Mouse (Mus musculus) embryonic stem cell, embryonic (primary cell): ENCODE results near the gene Ptpn1.

ENCODE experiments used
- CTCF ChIA-PET, 4 experiments: fragments of 300-600 bp in 2 of 4; fragments of 350-600 bp in 2 of 4; sonication (Branson Sonifier 250); formaldehyde crosslinking; loops; one replicate each; lab custom pipeline; 2022; ENCODE audit warnings: inconsistent platforms in 2 of 4; lab: Charles Lee
- POLR2A ChIA-PET, 4 experiments: fragments of 300-600 bp in 2 of 4; fragments of 350-600 bp in 2 of 4; sonication (Branson Sonifier 250); formaldehyde crosslinking; loops; one replicate each; lab custom pipeline; 2022; ENCODE audit warnings: antibody characterized with exemption in 4 of 4, inconsistent platforms in 1 of 4; lab: Charles Lee

Ptpn1 gene

GRCm38 (mm10) chr2:167972146-167972545 is 40.3 kb downstream of the Ptpn1 start:
- ChIA-PET POLR2A (interaction anchor here in 3 of 4 experiments (0.6 to 1.2 kb wide), 4 partner anchors 9 to 108 kb away, joined by 3 to 6 read pairs (median 3); no protein-coding TSS in a partner anchor), CTCF (interaction anchor here (0.5 to 1.8 kb wide), 10 partner anchors 8 to 452 kb away, joined by 3 to 14 read pairs (median 6); no protein-coding TSS in a partner anchor)

- POLR2A ChIA-PET: interaction anchor here in 3 of 4 experiments (0.5 to 1.2 kb wide), 7 partner anchors 9 to 128 kb away, joined by 3 to 6 read pairs (median 4); no protein-coding TSS in a partner anchor
Measured at GRCm38 (mm10) chr2:167972809-167973208, 41.0 kb downstream of the Ptpn1 start.

GRCm38 (mm10) chr2:167975746-167976145 is 43.9 kb downstream of the Ptpn1 start:
- CTCF ChIA-PET: interaction anchor here in 2 of 4 experiments (0.5 to 1.5 kb wide), 2 partner anchors 81 to 153 kb away, joined by 4 to 5 read pairs; no protein-coding TSS in a partner anchor
- POLR2A ChIA-PET: no interaction called here

More at GRCm38 (mm10) chr2:167972809-167973208, 41.0 kb downstream of the Ptpn1 start:
- CTCF ChIA-PET: interaction anchor here (0.6 to 1.3 kb wide), 9 partner anchors 9 to 711 kb away, joined by 3 to 14 read pairs (median 4); partner anchors contain the start of gene Ripor3 (in 1 of the 4)

- ChIA-PET CTCF (no interaction called here), POLR2A (interaction anchor here in 1 of 4 experiments (0.9 kb wide), 1 partner anchor 11 kb away, joined by 3 read pairs; no protein-coding TSS in a partner anchor)
Measured at GRCm38 (mm10) chr2:167978271-167978670, 46.4 kb downstream of the Ptpn1 start.

- ChIA-PET CTCF (interaction anchor here in 2 of 4 experiments (0.5 to 1.4 kb wide), 6 partner anchors 9 to 233 kb away, joined by 3 to 4 read pairs (median 4); partner anchors contain the start of gene Ripor3 (in 1 of the 2)), POLR2A (interaction anchor here (0.6 to 2.1 kb wide), 4 partner anchors 10 to 198 kb away, joined by 3 to 6 read pairs (median 4); partner anchors contain the start of gene Ptpn1 (in 1 of the 4))
Measured at GRCm38 (mm10) chr2:167980391-167980790, 48.5 kb downstream of the Ptpn1 start.

- ChIA-PET CTCF (interaction anchor here (0.5 to 2.4 kb wide), 27 partner anchors 9 to 302 kb away, joined by 3 to 13 read pairs (median 4); partner anchors contain the start of genes Ptpn1 (in 1 of the 4) and Ripor3 (in 1 of the 4)), POLR2A (interaction anchor here in 1 of 4 experiments (1.1 to 1.2 kb wide), 2 partner anchors 9 to 10 kb away, joined by 3 read pairs; no protein-coding TSS in a partner anchor)
Measured at GRCm38 (mm10) chr2:167982646-167983045, 50.8 kb downstream of the Ptpn1 start.

GRCm38 (mm10) chr2:167984371-167984770 is 52.5 kb downstream of the Ptpn1 start:
- ChIA-PET CTCF (interaction anchor here in 1 of 4 experiments (0.6 to 0.9 kb wide), 5 partner anchors 28 to 329 kb away, joined by 3 to 4 read pairs (median 4); no protein-coding TSS in a partner anchor), POLR2A (interaction anchor here in 2 of 4 experiments (0.8 to 1.1 kb wide), 2 partner anchors 12 to 118 kb away, joined by 3 read pairs; no protein-coding TSS in a partner anchor)

GRCm38 (mm10) chr2:167984946-167985345 is 53.1 kb downstream of the Ptpn1 start:
- ChIA-PET POLR2A (no interaction called here), CTCF (interaction anchor here in 3 of 4 experiments (0.6 to 2.3 kb wide), 7 partner anchors 11 to 113 kb away, joined by 3 to 10 read pairs (median 3); no protein-coding TSS in a partner anchor)

GRCm38 (mm10) chr2:167986762-167987161 is 54.9 kb downstream of the Ptpn1 start:
- CTCF ChIA-PET: interaction anchor here in 3 of 4 experiments (0.6 to 2.3 kb wide), 13 partner anchors 8 to 631 kb away, joined by 3 to 10 read pairs (median 5); no protein-coding TSS in a partner anchor
- POLR2A ChIA-PET: interaction anchor here in 2 of 4 experiments (0.7 kb wide), 2 partner anchors 40 to 299 kb away, joined by 3 to 9 read pairs; no protein-coding TSS in a partner anchor

GRCm38 (mm10) chr2:167987640-167988039 is 55.8 kb downstream of the Ptpn1 start:
- POLR2A ChIA-PET: no interaction called here
- CTCF ChIA-PET: interaction anchor here in 3 of 4 experiments (0.6 to 2.2 kb wide), 11 partner anchors 11 to 589 kb away, joined by 3 to 7 read pairs (median 4); partner anchors contain the start of gene Ripor3 (in 1 of the 3)

- POLR2A ChIA-PET: interaction anchor here in 2 of 4 experiments (0.9 to 1.3 kb wide), 3 partner anchors 10 to 12 kb away, joined by 3 read pairs; no protein-coding TSS in a partner anchor
- CTCF ChIA-PET: interaction anchor here in 3 of 4 experiments (0.5 to 5.0 kb wide), 8 partner anchors 9 to 440 kb away, joined by 3 to 18 read pairs (median 4); partner anchors contain the start of gene Ripor3 (in 1 of the 3)
Measured at GRCm38 (mm10) chr2:167989310-167989709, 57.5 kb downstream of the Ptpn1 start.

- POLR2A ChIA-PET: interaction anchor here in 3 of 4 experiments (0.6 to 1.4 kb wide), 4 partner anchors 15 to 670 kb away, joined by 3 to 4 read pairs (median 3); no protein-coding TSS in a partner anchor
- CTCF ChIA-PET: interaction anchor here in 3 of 4 experiments (0.6 to 5.0 kb wide), 11 partner anchors 9 to 667 kb away, joined by 3 to 18 read pairs (median 4); partner anchors contain the start of gene Ripor3 (in 2 of the 3)
Measured at GRCm38 (mm10) chr2:167993260-167993659, 61.4 kb downstream of the Ptpn1 start.

- ChIA-PET POLR2A (interaction anchor here in 1 of 4 experiments (1.5 kb wide), 1 partner anchor 15 kb away, joined by 4 read pairs; no protein-coding TSS in a partner anchor), CTCF (interaction anchor here (0.6 to 3.3 kb wide), 19 partner anchors 9 to 1129 kb away, joined by 3 to 14 read pairs (median 5); partner anchors contain the start of gene Ripor3 (in 2 of the 4))
Measured at GRCm38 (mm10) chr2:167995870-167996635, 64.2 kb downstream of the Ptpn1 start.

GRCm38 (mm10) chr2:167996672-167997215 is 64.9 kb downstream of the Ptpn1 start:
- ChIA-PET POLR2A (interaction anchor here in 1 of 4 experiments (0.6 kb wide), 1 partner anchor 222 kb away, joined by 3 read pairs; no protein-coding TSS in a partner anchor), CTCF (interaction anchor here (0.6 to 3.3 kb wide), 12 partner anchors 9 to 464 kb away, joined by 3 to 14 read pairs (median 5); partner anchors contain the start of gene Ripor3 (in 1 of the 4))

GRCm38 (mm10) chr2:167997562-167997961 is 65.7 kb downstream of the Ptpn1 start:
- CTCF ChIA-PET: interaction anchor here in 3 of 4 experiments (0.6 to 3.3 kb wide), 11 partner anchors 8 to 463 kb away, joined by 3 to 14 read pairs (median 5); partner anchors contain the start of gene Ripor3 (in 2 of the 3)

GRCm38 (mm10) chr2:167999145-167999743 is 67.4 kb downstream of the Ptpn1 start:
- POLR2A ChIA-PET: interaction anchor here in 1 of 4 experiments (0.9 kb wide), 1 partner anchor 10 kb away, joined by 3 read pairs; no protein-coding TSS in a partner anchor

More at GRCm38 (mm10) chr2:167997562-167997961, 65.7 kb downstream of the Ptpn1 start:
- POLR2A ChIA-PET: interaction anchor here in 1 of 4 experiments (0.6 kb wide), 1 partner anchor 223 kb away, joined by 3 read pairs; no protein-coding TSS in a partner anchor

More at GRCm38 (mm10) chr2:167999145-167999743, 67.4 kb downstream of the Ptpn1 start:
- CTCF ChIA-PET: interaction anchor here (0.6 to 1.9 kb wide), 20 partner anchors 9 to 1491 kb away, joined by 3 to 6 read pairs (median 3); partner anchors contain the start of gene Ripor3 (in 3 of the 4)
